In genomic region chr9:43104526-43104872, GRCm38 (mm10) we compare ENCODE assay signal across 8 mouse cellular contexts. TPM values are rescaled to one million over a fixed set of nuclear protein-coding genes. Genes with fewer than 3 reads are reported as not detected.
DNase-seq lines count a peak whose midpoint lies in the region; ATAC-seq and TF ChIP-seq lines count a peak whose summit lies in the region.

No protein-coding gene starts in this region.

- peak overlapping the region; percentile 89 for H3K4me3 ChIP-seq in heart, embryonic 10.5 days
- peak overlapping the region; percentile 94 for H3K4me3 ChIP-seq in ES-Bruce4 (ENCODE audit: low read depth, low read length)
- H3K4me3 ChIP-seq in forebrain, postnatal 0 days (ENCODE audit: low read depth, low read length) = peak overlapping the region; percentile 94
- H3K4me3 ChIP-seq in liver, embryonic 15.5 days (replicated peaks) = peak overlapping the region; percentile 93

- H3K4me1 ChIP-seq in heart, embryonic 10.5 days = peaks cover 34% of the 10 kb centered on the region
- no peaks in the 10 kb centered on the region for H3K4me1 ChIP-seq in ES-Bruce4 (ENCODE audit: control insufficient read depth, insufficient read depth, low read length)
- peaks cover 27% of the 10 kb centered on the region for H3K4me1 ChIP-seq in forebrain, postnatal 0 days (ENCODE audit: insufficient read depth)
- H3K4me1 ChIP-seq in liver, embryonic 15.5 days (replicated peaks) = peaks cover 66% of the 10 kb centered on the region

- H3K9ac ChIP-seq in ES-Bruce4 (ENCODE audit: low read depth, poor library complexity, severe bottlenecking) = peak overlapping the region; percentile 95
- H3K9ac ChIP-seq in forebrain, postnatal 0 days = peak overlapping the region; percentile 80
- H3K9ac ChIP-seq in liver, embryonic 15.5 days = peak overlapping the region; percentile 98

- TF ChIP-seq EP300 in ES-Bruce4 (IDR thresholded peaks at IDR 0.05; ENCODE audit: insufficient read depth, low read depth, low read length) = no peak

- WGBS in heart, embryonic 10.5 days = 11% methylated on average over 4 of the region's 4 CpGs
- WGBS in forebrain, postnatal 0 days = 3% methylated on average over 4 of the region's 4 CpGs
- 11% methylated on average over 4 of the region's 4 CpGs for WGBS in liver, embryonic 15.5 days (ENCODE audit: insufficient replicate concordance)

- no peak for DNase-seq in heart, embryonic 10.5 days (ENCODE audit: low spot score)
- no peak for DNase-seq in heart, postnatal 25 days (ENCODE audit: low spot score)
- no peak for DNase-seq in forebrain, postnatal 0 days
- DNase-seq in right cerebral cortex, postnatal 10 days (ENCODE audit: low spot score in 2 of 2) = no peak

- no peak for ATAC-seq in forebrain, postnatal 0 days
- ATAC-seq in liver, embryonic 15.5 days (ENCODE audit: insufficient read depth) = no peak
- ATAC-seq in activated CD4-positive, CD25-positive, alpha-beta regulatory T cell, adult 4 months = no peak
- no peak for ATAC-seq in inflammation-experienced regulatory T-cells, adult 6 months

- peak overlapping the region; percentile 96 for H3K27ac ChIP-seq in heart, embryonic 10.5 days
- H3K27ac ChIP-seq in ES-Bruce4 (ENCODE audit: insufficient read depth, low read length) = no peak overlapping the region
- H3K27ac ChIP-seq in forebrain, postnatal 0 days (ENCODE audit: low read depth, low read length) = no peak overlapping the region
- peak overlapping the region; percentile 97 for H3K27ac ChIP-seq in liver, embryonic 15.5 days (replicated peaks)

- no peaks in the 10 kb centered on the region for H3K27me3 ChIP-seq in heart, embryonic 10.5 days (ENCODE audit: insufficient read depth, poor library complexity, severe bottlenecking)
- no peaks in the 10 kb centered on the region for H3K27me3 ChIP-seq in ES-Bruce4 (ENCODE audit: control insufficient read depth, insufficient read depth, low read length, poor library complexity, severe bottlenecking)
- H3K27me3 ChIP-seq in forebrain, postnatal 0 days (ENCODE audit: insufficient read depth, low read length) = no peaks in the 10 kb centered on the region
- peaks cover 50% of the 10 kb centered on the region for H3K27me3 ChIP-seq in liver, embryonic 15.5 days

- TF ChIP-seq POLR2A in ES-Bruce4 (IDR thresholded peaks at IDR 0.05; ENCODE audit: insufficient read depth, low read length) = no peak

- intact Hi-C loops in heart, postnatal 25 days (cut with DNase I) = no loop called here

- no peaks in the 10 kb centered on the region for H3K36me3 ChIP-seq in heart, embryonic 10.5 days
- no peaks in the 10 kb centered on the region for H3K36me3 ChIP-seq in ES-Bruce4 (ENCODE audit: control insufficient read depth, insufficient read depth, low read length, poor library complexity, severe bottlenecking)
- no peaks in the 10 kb centered on the region for H3K36me3 ChIP-seq in forebrain, postnatal 0 days (ENCODE audit: insufficient read depth)
- no peaks in the 10 kb centered on the region for H3K36me3 ChIP-seq in liver, embryonic 15.5 days (replicated peaks)

- H3K4me2 ChIP-seq in forebrain, postnatal 0 days (ENCODE audit: low read depth) = peak overlapping the region; percentile 86
- peak overlapping the region; percentile 81 for H3K4me2 ChIP-seq in liver, embryonic 15.5 days

- H3K9me3 ChIP-seq in heart, embryonic 10.5 days = no peaks in the 10 kb centered on the region
- H3K9me3 ChIP-seq in ES-Bruce4 (replicated peaks; ENCODE audit: control insufficient read depth, insufficient read depth, low read length, poor library complexity, severe bottlenecking) = no peaks in the 10 kb centered on the region
- H3K9me3 ChIP-seq in forebrain, postnatal 0 days (ENCODE audit: low read length) = no peaks in the 10 kb centered on the region
- no peaks in the 10 kb centered on the region for H3K9me3 ChIP-seq in liver, embryonic 15.5 days (replicated peaks)

- no peak for TF ChIP-seq CTCF in ES-Bruce4 (IDR thresholded peaks at IDR 0.05; ENCODE audit: low read depth, low read length)
- no peak for TF ChIP-seq CTCF in forebrain, postnatal 0 days (IDR thresholded peaks at IDR 0.05; ENCODE audit: low read depth)

RNA-seq across cellular contexts. Expression of gene Arhgef12, which starts 2.5 kb away (rescaled TPM):
- 10.2 and 11.3 TPM in 2 replicates for polyA plus RNA-seq in heart, embryonic 10.5 days (2016; fragmentation: Nextera tagmentation; extraction: Ambion mirVana)
- total RNA-seq in heart, postnatal 25 days (2021) = 100 to 1,000 TPM; 140 to 166 TPM
- 42.6 and 45.6 TPM in 2 replicates for polyA plus RNA-seq in ES-Bruce4 (2011; ENCODE audit: insufficient read depth, insufficient read length, low read depth, missing spikeins)
- total RNA-seq in forebrain, postnatal 0 days (2014; rRNA removed) = 91.7 and 98.7 TPM in 2 replicates
- 6.5 and 12.2 TPM in 2 replicates for polyA plus RNA-seq in forebrain, postnatal 0 days (2015; fragmentation: Nextera tagmentation; extraction: Ambion mirVana)
- polyA plus RNA-seq in liver, embryonic 15.5 days (2015; fragmentation: Nextera tagmentation; extraction: Ambion mirVana) = 6.1 and 8.5 TPM in 2 replicates
- polyA plus RNA-seq in activated CD4-positive, CD25-positive, alpha-beta regulatory T cell, adult 4 months (2017; shearing (Covaris generic)) = 10 to 100 TPM; 11.3 to 11.4 TPM
- polyA plus RNA-seq in inflammation-experienced regulatory T-cells, adult 6 months (2017; shearing (Covaris generic)) = 10 to 100 TPM in 2 of 3 experiments, 1 to 10 TPM in 1; 4.5 to 20.4 (median 17.1) TPM

RNA-seq across cellular contexts. Expression of gene Tmem136, which starts 11.9 kb away (rescaled TPM):
- polyA plus RNA-seq in heart, embryonic 10.5 days (2016; fragmentation: Nextera tagmentation; extraction: Ambion mirVana) = 11.2 and 15.7 TPM in 2 replicates
- total RNA-seq in heart, postnatal 25 days (2021) = 1 to 10 TPM; 6.1 to 6.7 TPM
- 10.0 and 10.5 TPM in 2 replicates for polyA plus RNA-seq in ES-Bruce4 (2011; ENCODE audit: insufficient read depth, insufficient read length, low read depth, missing spikeins)
- total RNA-seq in forebrain, postnatal 0 days (2014; rRNA removed) = 6.0 and 6.2 TPM in 2 replicates
- polyA plus RNA-seq in forebrain, postnatal 0 days (2015; fragmentation: Nextera tagmentation; extraction: Ambion mirVana) = 6.8 and 7.5 TPM in 2 replicates
- polyA plus RNA-seq in liver, embryonic 15.5 days (2015; fragmentation: Nextera tagmentation; extraction: Ambion mirVana) = 0.76 and 1.0 TPM in 2 replicates
- polyA plus RNA-seq in activated CD4-positive, CD25-positive, alpha-beta regulatory T cell, adult 4 months (2017; shearing (Covaris generic)) = 1 to 10 TPM; 3.0 to 3.1 TPM
- 1 to 10 TPM in 2 of 3 experiments, under 1 TPM in 1; 0.67 to 4.8 (median 3.7) TPM for polyA plus RNA-seq in inflammation-experienced regulatory T-cells, adult 6 months (2017; shearing (Covaris generic))

Comparison
In these comparisons a context has a peak if more than half of its experiments do, and no peak if none do; other contexts are left out.
1. H3K27ac ChIP-seq: peak in heart, embryonic 10.5 days (single experiment) and liver, embryonic 15.5 days (single experiment); none in ES-Bruce4 (single experiment) and forebrain, postnatal 0 days (single experiment).
2. Peak in every context shown above with its lines, with median percentiles within 50 percentile points of each other: H3K4me3 ChIP-seq and H3K9ac ChIP-seq.